Mouse (Mus musculus) cortical plate, adult 2 months (tissue): ENCODE data around the gene Bcdin3d.

Experiments
- CTCF ChIP-seq: fragments of 200-500 bp; IDR thresholded peaks from 2 replicates; pipeline ENCODE4 v1.5.1; 2011; ENCODE audit warnings: mild to moderate bottlenecking, control low read depth, low read length; ENCODE audit not compliant: insufficient read depth; ENCODE audit errors: extremely low read depth
- POLR2A ChIP-seq: fragments of 200-500 bp; IDR thresholded peaks from 2 replicates; pipeline ENCODE4 v1.6.1; 2011; ENCODE audit warnings: mild to moderate bottlenecking, low read length, control low read depth; ENCODE audit not compliant: insufficient read depth; ENCODE audit errors: extremely low read depth

- TF ChIP-seq CTCF (no peak), POLR2A (no peak)
Observed at GRCm38 (mm10) chr15:99505324-99506095, 31.0 kb upstream of the Bcdin3d start.
